Mouse (Mus musculus): ENCODE measurements around the gene Onecut1.

DNA sequence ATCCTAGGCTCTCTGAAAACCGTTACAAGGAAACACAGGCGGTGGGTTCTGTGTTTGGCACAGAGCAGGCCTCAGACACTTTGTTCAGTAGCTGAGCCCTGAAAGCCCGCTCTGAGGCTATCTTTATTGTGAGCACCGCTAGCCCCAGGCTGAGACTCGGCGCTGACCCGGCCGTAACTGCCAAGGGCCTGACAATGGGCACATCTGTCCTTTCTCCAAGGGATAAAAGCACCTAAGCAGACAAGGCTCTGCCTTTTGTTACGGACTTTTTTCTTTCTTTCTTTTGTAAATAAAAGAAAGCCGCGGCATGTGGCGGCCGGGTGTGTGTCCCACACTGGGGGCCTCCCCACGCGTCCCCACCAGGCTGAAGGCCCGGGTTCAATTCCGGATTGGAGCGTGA, 1.3 kb upstream of the Onecut1 start:
- TF ChIP-seq CTCF (IDR thresholded peaks at IDR 0.05) (no peak), POLR2A (IDR thresholded peaks at IDR 0.05; ENCODE audit: insufficient read depth, low read depth, low read length) (no peak)

All from heart, adult 2 months (tissue).